Mouse (Mus musculus): ENCODE measurements at regions not wholly inside any gene's neighbourhood (a gene's known extent, or its start where the extent isn't known, plus 50 kb on each side); places are given as distances from the start of the nearest gene placed in this dataset.

DNA sequence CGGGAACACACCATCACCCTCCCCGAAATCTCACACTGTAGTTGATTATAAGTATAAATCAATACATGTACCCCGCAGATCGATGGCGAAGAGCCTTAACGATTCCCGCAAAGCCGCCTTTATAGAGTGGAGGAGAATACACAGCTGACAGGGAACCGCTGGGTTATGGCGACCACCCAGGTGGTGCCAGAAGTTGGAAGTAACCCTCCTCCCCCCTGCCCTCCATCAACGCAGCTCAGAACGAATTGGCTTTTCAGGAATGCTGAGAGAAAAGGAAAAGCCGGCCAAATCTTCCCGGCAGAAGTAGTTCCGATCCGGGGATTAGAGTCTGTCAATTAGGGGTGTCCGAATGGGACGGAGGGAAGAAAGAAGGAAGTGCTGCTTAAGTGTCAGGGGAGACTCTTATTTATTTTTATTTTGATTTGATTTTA, 75.6 kb upstream of the Hmga2 start:
- TF ChIP-seq CTCF (IDR thresholded peaks at IDR 0.05; ENCODE audit: control insufficient read depth, insufficient read depth, insufficient read length) (no peak), MAX (IDR thresholded peaks at IDR 0.05) (no peak), MYOD1 (IDR thresholded peaks at IDR 0.05; ENCODE audit: control insufficient read depth, insufficient read length, low read depth) (no peak), USF1 (IDR thresholded peaks at IDR 0.05; ENCODE audit: low read depth) (no peak), MYOG (IDR thresholded peaks at IDR 0.05; ENCODE audit: control insufficient read depth, extremely low read depth, insufficient read length) (no peak)
